Mouse (Mus musculus) kidney, embryonic 15.5 days (tissue): ENCODE data around the gene Prm2. TPM values are rescaled to one million over a fixed set of nuclear protein-coding genes. Genes with fewer than 3 reads are reported as not detected.

Source experiments
- ATAC-seq: fragments of 200-750 bp; cut with Nextera tagmentation; replicated peaks from 2 replicates; pipeline ENCODE4 v1.8.0; 2017; ENCODE audit warnings: moderate TSS enrichment; ENCODE audit not compliant: low FRiP score
- H3K27ac ChIP-seq: fragments of 300-500 bp; sonication (generic); 2 replicates; pipeline ENCODE4 v1.5.1; 2015; ENCODE audit warnings: mild to moderate bottlenecking, inconsistent platforms
- H3K27me3 ChIP-seq: fragments of 300-500 bp; sonication (generic); 2 replicates; pipeline ENCODE4 v1.6.1; 2015; ENCODE audit warnings: inconsistent platforms
- H3K36me3 ChIP-seq: fragments of 300-500 bp; sonication (generic); 2 replicates; pipeline ENCODE4 v1.6.1; 2015; ENCODE audit warnings: inconsistent platforms
- H3K4me1 ChIP-seq: fragments of 300-500 bp; sonication (generic); 2 replicates; pipeline ENCODE4 v1.6.1; 2015; ENCODE audit warnings: inconsistent platforms
- H3K4me2 ChIP-seq: fragments of 300-500 bp; sonication (generic); 2 replicates; pipeline ENCODE4 v1.6.1; 2015; ENCODE audit warnings: moderate library complexity, mild to moderate bottlenecking, inconsistent platforms
- H3K4me3 ChIP-seq: fragments of 300-500 bp; sonication (generic); replicated peaks from 2 replicates; pipeline ENCODE4 v1.5.1; 2015; ENCODE audit warnings: mild to moderate bottlenecking, inconsistent platforms
- H3K9ac ChIP-seq: fragments of 300-500 bp; sonication (generic); 2 replicates; pipeline ENCODE4 v1.6.1; 2015; ENCODE audit warnings: mild to moderate bottlenecking, inconsistent platforms
- H3K9me3 ChIP-seq: fragments of 300-500 bp; sonication (generic); replicated peaks from 2 replicates; pipeline ENCODE4 v1.6.1; 2016; ENCODE audit warnings: inconsistent platforms
- WGBS: fragments of 180-500 bp; shearing (Covaris S2); methylation state at CpG from one replicate; pipeline ENCODE4 v1.1.7; 2015; ENCODE audit warnings: mixed read lengths; 5-methylcytosine and 5-hydroxymethylcytosine counted together
- polyA plus RNA-seq: library from polyadenylated mRNA; unstranded; fragments of >200 nt; fragmentation: Nextera tagmentation; extraction: Ambion mirVana; gene quantifications from 2 replicates; pipeline ENCODE4 v1.2.1, GENCODE M21; 2015

Gene Prm2
- polyA plus RNA-seq, 1 experiment from 2014 or later, result not detected

GRCm38 (mm10) chr16:10770531-10771325, 25.2 kb downstream of the Prm2 start:
- Histone ChIP-seq H3K27ac (no peak overlapping the region), H3K36me3 (no peaks in the 10 kb centered on the region), H3K4me2 (no peak overlapping the region), H3K27me3 (no peaks in the 10 kb centered on the region), H3K9me3 (no peaks in the 10 kb centered on the region), H3K4me3 (no peak overlapping the region), H3K4me1 (peaks cover 24% of the 10 kb centered on the region), H3K9ac (no peak overlapping the region)
- ATAC-seq, result no peak; the same call in 1 of the 2 replicates
- 46% methylated on average over 4 of the region's 4 CpGs for WGBS

GRCm38 (mm10) chr16:10769661-10770060, 26.3 kb downstream of the Prm2 start:
- H3K27ac ChIP-seq, result no peak overlapping the region
- H3K9ac ChIP-seq, result no peak overlapping the region
- no peak for ATAC-seq
- 38% methylated on average over 2 of the region's 2 CpGs for WGBS
- no peaks in the 10 kb centered on the region for H3K9me3 ChIP-seq
- H3K4me2 ChIP-seq, result no peak overlapping the region
- H3K27me3 ChIP-seq, result no peaks in the 10 kb centered on the region
- H3K36me3 ChIP-seq, result no peaks in the 10 kb centered on the region
- no peak overlapping the region for H3K4me3 ChIP-seq
- peaks cover 24% of the 10 kb centered on the region for H3K4me1 ChIP-seq

- peaks cover 28% of the 10 kb centered on the region for H3K4me1 ChIP-seq
- no peak for ATAC-seq
- H3K36me3 ChIP-seq, result no peaks in the 10 kb centered on the region
- no peak overlapping the region for H3K4me2 ChIP-seq
- no peaks in the 10 kb centered on the region for H3K27me3 ChIP-seq
- no peak overlapping the region for H3K27ac ChIP-seq
- no peaks in the 10 kb centered on the region for H3K9me3 ChIP-seq
- no peak overlapping the region for H3K4me3 ChIP-seq
- H3K9ac ChIP-seq, result no peak overlapping the region
- 41% methylated on average over 9 of the region's 9 CpGs for WGBS
These were observed 27.1 kb downstream of the Prm2 start for GRCm38 (mm10) chr16:10768821-10769220.

- no peak overlapping the region for H3K4me2 ChIP-seq
- WGBS, result 44% methylated on average over 4 of the region's 4 CpGs
- no peak for ATAC-seq
These were observed 28.8 kb downstream of the Prm2 start for GRCm38 (mm10) chr16:10767158-10767557.

GRCm38 (mm10) chr16:10764323-10764722, 31.6 kb downstream of the Prm2 start:
- no peak overlapping the region for H3K4me3 ChIP-seq
- no peaks in the 10 kb centered on the region for H3K9me3 ChIP-seq
- H3K4me1 ChIP-seq, result peaks cover 15% of the 10 kb centered on the region
- no peaks in the 10 kb centered on the region for H3K27me3 ChIP-seq
- no peak overlapping the region for H3K9ac ChIP-seq
- no peak overlapping the region for H3K27ac ChIP-seq
- ATAC-seq, result no peak
- no peak overlapping the region for H3K4me2 ChIP-seq
- 38% methylated on average over 2 of the region's 2 CpGs for WGBS
- no peaks in the 10 kb centered on the region for H3K36me3 ChIP-seq

More at GRCm38 (mm10) chr16:10767158-10767557, 28.8 kb downstream of the Prm2 start:
- Histone ChIP-seq H3K9me3 (no peaks in the 10 kb centered on the region), H3K4me3 (no peak overlapping the region), H3K27me3 (no peaks in the 10 kb centered on the region), H3K9ac (no peak overlapping the region), H3K27ac (no peak overlapping the region), H3K36me3 (no peaks in the 10 kb centered on the region), H3K4me1 (peaks cover 30% of the 10 kb centered on the region)

- Histone ChIP-seq H3K27me3 (no peaks in the 10 kb centered on the region), H3K4me3 (no peak overlapping the region), H3K4me1 (peaks cover 11% of the 10 kb centered on the region), H3K9ac (no peak overlapping the region), H3K4me2 (no peak overlapping the region), H3K36me3 (no peaks in the 10 kb centered on the region), H3K9me3 (no peaks in the 10 kb centered on the region), H3K27ac (no peak overlapping the region)
- 58% methylated on average over 6 of the region's 6 CpGs for WGBS
- ATAC-seq, result no peak
These were observed 32.2 kb downstream of the Prm2 start for GRCm38 (mm10) chr16:10763540-10764264.

- Histone ChIP-seq H3K9ac (no peak overlapping the region), H3K9me3 (no peaks in the 10 kb centered on the region), H3K4me1 (peaks cover 6% of the 10 kb centered on the region; the same call in 1 of the 2 replicates), H3K4me2 (no peak overlapping the region), H3K27me3 (no peaks in the 10 kb centered on the region), H3K4me3 (no peak overlapping the region), H3K36me3 (no peaks in the 10 kb centered on the region), H3K27ac (no peak overlapping the region)
- no peak for ATAC-seq
- 69% methylated on average over 5 of the region's 5 CpGs for WGBS
These were observed 33.3 kb downstream of the Prm2 start for GRCm38 (mm10) chr16:10762569-10763180.

GRCm38 (mm10) chr16:10761182-10761581, 34.8 kb downstream of the Prm2 start:
- H3K4me3 ChIP-seq, result no peak overlapping the region
- no peaks in the 10 kb centered on the region for H3K27me3 ChIP-seq
- H3K9ac ChIP-seq, result no peak overlapping the region
- no peak overlapping the region for H3K4me2 ChIP-seq
- H3K9me3 ChIP-seq, result no peaks in the 10 kb centered on the region
- 68% methylated on average over 8 of the region's 8 CpGs for WGBS
- no peaks in the 10 kb centered on the region for H3K36me3 ChIP-seq
- no peak overlapping the region for H3K27ac ChIP-seq
- peaks cover 6% of the 10 kb centered on the region; the same call in 1 of the 2 replicates for H3K4me1 ChIP-seq
- no peak for ATAC-seq

GRCm38 (mm10) chr16:10756168-10756567, 39.8 kb downstream of the Prm2 start:
- no peak overlapping the region for H3K27ac ChIP-seq
- no peaks in the 10 kb centered on the region for H3K4me1 ChIP-seq
- H3K27me3 ChIP-seq, result no peaks in the 10 kb centered on the region
- no peak overlapping the region for H3K4me2 ChIP-seq
- H3K4me3 ChIP-seq, result no peak overlapping the region
- no peak for ATAC-seq
- 72% methylated on average over 6 of the region's 6 CpGs for WGBS
- H3K9me3 ChIP-seq, result no peaks in the 10 kb centered on the region
- H3K9ac ChIP-seq, result no peak overlapping the region
- H3K36me3 ChIP-seq, result no peaks in the 10 kb centered on the region

GRCm38 (mm10) chr16:10754521-10755296, 41.2 kb downstream of the Prm2 start:
- no peak for ATAC-seq
- no peak overlapping the region for H3K4me2 ChIP-seq
- H3K4me1 ChIP-seq, result 0 out of 2 replicates have a peak, but pooled peaks cover 3% of the 10 kb centered on the region
- no peak overlapping the region for H3K4me3 ChIP-seq
- no peaks in the 10 kb centered on the region for H3K36me3 ChIP-seq
- no peak overlapping the region for H3K9ac ChIP-seq
- H3K9me3 ChIP-seq, result no peaks in the 10 kb centered on the region
- H3K27ac ChIP-seq, result no peak overlapping the region
- 85% methylated on average over 3 of the region's 3 CpGs for WGBS
- no peaks in the 10 kb centered on the region for H3K27me3 ChIP-seq

GRCm38 (mm10) chr16:10749824-10750223, 46.1 kb downstream of the Prm2 start:
- H3K27me3 ChIP-seq, result no peaks in the 10 kb centered on the region
- peaks cover 5% of the 10 kb centered on the region; the same call in 1 of the 2 replicates for H3K4me1 ChIP-seq
- H3K27ac ChIP-seq, result no peak overlapping the region

More at GRCm38 (mm10) chr16:10749824-10750223, 46.1 kb downstream of the Prm2 start:
- peak; percentile 57; the same call in 1 of the 2 replicates for ATAC-seq
- no peaks in the 10 kb centered on the region for H3K36me3 ChIP-seq
- no peak overlapping the region for H3K4me2 ChIP-seq
- H3K9ac ChIP-seq, result no peak overlapping the region
- H3K4me3 ChIP-seq, result no peak overlapping the region
- WGBS, result 53% methylated on average over 7 of the region's 7 CpGs
- no peaks in the 10 kb centered on the region for H3K9me3 ChIP-seq
